Mouse (Mus musculus) embryonic facial prominence, embryonic 15.5 days (tissue): ENCODE measurements around the gene Pold3. TPM values are rescaled to one million over a fixed set of nuclear protein-coding genes. Genes with fewer than 3 reads are reported as not detected.

Source experiments
- polyA plus RNA-seq: library from polyadenylated mRNA; unstranded; fragments of >200 nt; fragmentation: Nextera tagmentation; extraction: Ambion mirVana; gene quantifications from 2 replicates; pipeline ENCODE4 v1.2.1, GENCODE M21; 2015

Gene Pold3
- polyA plus RNA-seq, 1 experiment from 2014 or later = 50.6 TPM

Other genes starting within 250 kb of the Pold3 start
- gene Rnf169, start 141.1 kb downstream of the Pold3 start, polyA plus RNA-seq = 5.4 and 5.6 TPM in 2 replicates
- gene Chrdl2, start 115.4 kb downstream of the Pold3 start, polyA plus RNA-seq = 1.8 and 1.9 TPM in 2 replicates
- 19.3 and 23.6 TPM in 2 replicates for gene Lipt2, start 37.7 kb upstream of the Pold3 start, polyA plus RNA-seq
- 16.2 and 17.6 TPM in 2 replicates for gene Kcne3, start 54.9 kb upstream of the Pold3 start, polyA plus RNA-seq
- 2.8 and 3.4 TPM in 2 replicates for gene Pgm2l1, start 105.8 kb upstream of the Pold3 start, polyA plus RNA-seq
- 17.1 and 28.4 TPM in 2 replicates for gene P4ha3, start 164.0 kb upstream of the Pold3 start, polyA plus RNA-seq